In genomic region chr5:88583271-88584031, GRCm38 (mm10) we compare ENCODE assay signal across 8 mouse cellular contexts. TPM values are rescaled to one million over a fixed set of nuclear protein-coding genes. Genes with fewer than 3 reads are reported as not detected.
DNase-seq lines count a peak whose midpoint lies in the region; ATAC-seq and TF ChIP-seq lines count a peak whose summit lies in the region.

No protein-coding gene starts in this region.

- peak overlapping the region; percentile 19; the same call in 1 of the 2 replicates for H3K4me3 ChIP-seq in heart, embryonic 10.5 days
- peak overlapping the region; percentile 55 for H3K4me3 ChIP-seq in midbrain, embryonic 11.5 days (ENCODE audit: low read depth, low read length)
- no peak overlapping the region for H3K4me3 ChIP-seq in stomach, postnatal 0 days (ENCODE audit: low read depth, low read length)
- H3K4me3 ChIP-seq in thymus, adult 2 months (ENCODE audit: control insufficient read depth, insufficient read depth, low read length), result no peak overlapping the region

- H3K4me2 ChIP-seq in midbrain, embryonic 11.5 days, result peak overlapping the region; percentile 67
- no peak overlapping the region for H3K4me2 ChIP-seq in stomach, postnatal 0 days (replicated peaks; ENCODE audit: low read depth)

- peaks cover 28% of the 10 kb centered on the region for H3K4me1 ChIP-seq in heart, embryonic 10.5 days
- peaks cover 21% of the 10 kb centered on the region for H3K4me1 ChIP-seq in midbrain, embryonic 11.5 days (ENCODE audit: control insufficient read depth, insufficient read depth, low read length)
- H3K4me1 ChIP-seq in stomach, postnatal 0 days (replicated peaks; ENCODE audit: control insufficient read depth, insufficient read depth), result no peaks in the 10 kb centered on the region
- H3K4me1 ChIP-seq in thymus, adult 2 months (replicated peaks; ENCODE audit: control insufficient read depth, insufficient read depth, low read length), result no peaks in the 10 kb centered on the region

- peak; percentile 93 for ATAC-seq in midbrain, embryonic 11.5 days (ENCODE audit: low FRiP score)
- peak; percentile 62; the same call in 1 of the 2 replicates for ATAC-seq in stomach, postnatal 0 days (ENCODE audit: low FRiP score, low TSS enrichment)

- peak; percentile 32 for DNase-seq in gastrocnemius, adult 18-20 months (ENCODE audit: low spot score)
- no peak for DNase-seq in gastrocnemius, postnatal 4 days (ENCODE audit: low spot score in 2 of 2)
- peak; percentile 38 for DNase-seq in embryo, embryonic 11.5 days (ENCODE audit: low read depth, low spot score)
- no peak for DNase-seq in heart, embryonic 10.5 days (ENCODE audit: low spot score)
- DNase-seq in kidney, postnatal 4 days, result peak; percentile 28 to 55
- DNase-seq in midbrain, embryonic 11.5 days (ENCODE audit: low spot score, missing footprints), result peak; percentile 94
- DNase-seq in stomach, postnatal 0 days (ENCODE audit: low spot score), result no peak
- DNase-seq in thymus, adult 2 months, result no peak

- H3K27me3 ChIP-seq in heart, embryonic 10.5 days (ENCODE audit: insufficient read depth, poor library complexity, severe bottlenecking), result no peaks in the 10 kb centered on the region
- H3K27me3 ChIP-seq in midbrain, embryonic 11.5 days (ENCODE audit: control insufficient read depth, insufficient read depth, low read length), result no peaks in the 10 kb centered on the region
- H3K27me3 ChIP-seq in stomach, postnatal 0 days (ENCODE audit: control insufficient read depth, insufficient read depth, low read length), result no peaks in the 10 kb centered on the region
- H3K27me3 ChIP-seq in thymus, adult 2 months (ENCODE audit: control insufficient read depth, insufficient read depth, low read length), result no peaks in the 10 kb centered on the region

- TF ChIP-seq CTCF in stomach, postnatal 0 days (IDR thresholded peaks at IDR 0.05; ENCODE audit: low read depth), result no peak
- no peak for TF ChIP-seq CTCF in thymus, adult 2 months (IDR thresholded peaks at IDR 0.05; ENCODE audit: borderline replicate concordance, control insufficient read depth, extremely low read depth, insufficient read depth, low read length, poor library complexity)

- no peak for TF ChIP-seq EP300 in stomach, postnatal 0 days (optimal IDR thresholded peaks at IDR 0.05)

- no peak overlapping the region for H3K27ac ChIP-seq in heart, embryonic 10.5 days
- peak overlapping the region; percentile 64; the same call in 1 of the 2 replicates for H3K27ac ChIP-seq in midbrain, embryonic 11.5 days (ENCODE audit: low read depth, low read length)
- H3K27ac ChIP-seq in stomach, postnatal 0 days (replicated peaks), result no peak overlapping the region
- H3K27ac ChIP-seq in thymus, adult 2 months (ENCODE audit: control insufficient read depth, insufficient read depth, low read length), result no peak overlapping the region

- H3K9me3 ChIP-seq in heart, embryonic 10.5 days, result no peaks in the 10 kb centered on the region
- H3K9me3 ChIP-seq in midbrain, embryonic 11.5 days (ENCODE audit: control insufficient read depth, low read length), result no peaks in the 10 kb centered on the region
- no peaks in the 10 kb centered on the region for H3K9me3 ChIP-seq in stomach, postnatal 0 days (ENCODE audit: control insufficient read depth, low read length)

- no peak for TF ChIP-seq POLR2A in thymus, adult 2 months (IDR thresholded peaks at IDR 0.05; ENCODE audit: control insufficient read depth, extremely low read depth, insufficient read depth, low read length, poor library complexity)

- peak overlapping the region; percentile 74 for H3K9ac ChIP-seq in midbrain, embryonic 11.5 days (ENCODE audit: low read length)
- no peak overlapping the region for H3K9ac ChIP-seq in stomach, postnatal 0 days (ENCODE audit: low read length)

- H3K36me3 ChIP-seq in heart, embryonic 10.5 days, result no peaks in the 10 kb centered on the region
- H3K36me3 ChIP-seq in midbrain, embryonic 11.5 days (ENCODE audit: control insufficient read depth, insufficient read depth, low read length), result no peaks in the 10 kb centered on the region
- H3K36me3 ChIP-seq in stomach, postnatal 0 days (ENCODE audit: control insufficient read depth, insufficient read depth, low read length), result no peaks in the 10 kb centered on the region
- H3K36me3 ChIP-seq in thymus, adult 2 months (ENCODE audit: control insufficient read depth, insufficient read depth, low read length), result no peaks in the 10 kb centered on the region

- WGBS in heart, embryonic 10.5 days, result 71% methylated on average over 9 of the region's 9 CpGs
- WGBS in midbrain, embryonic 11.5 days, result 15% methylated on average over 9 of the region's 9 CpGs
- 68% methylated on average over 9 of the region's 9 CpGs for WGBS in stomach, postnatal 0 days
- 94% methylated on average over 9 of the region's 9 CpGs for WGBS in thymus, adult 2 months

RNA-seq across cellular contexts. Expression of gene Rufy3, which starts 18.6 kb away (rescaled TPM):
- total RNA-seq in gastrocnemius, adult 18-20 months (2021), result 1 to 10 TPM; 6.3 to 7.4 TPM
- total RNA-seq in gastrocnemius, postnatal 4 days (2021), result 10 to 100 TPM; 13.8 to 14.5 TPM
- polyA plus RNA-seq in heart, embryonic 10.5 days (2016; fragmentation: Nextera tagmentation; extraction: Ambion mirVana), result 11.5 and 14.3 TPM in 2 replicates
- 121 and 149 TPM in 2 replicates for polyA plus RNA-seq in midbrain, embryonic 11.5 days (2014; fragmentation: Nextera tagmentation; extraction: Ambion mirVana)
- polyA plus RNA-seq in stomach, postnatal 0 days (2015; fragmentation: Nextera tagmentation; extraction: Ambion mirVana), result 9.8 and 10.3 TPM in 2 replicates
- polyA plus RNA-seq in thymus, adult 2 months (2012; rRNA removed), result 6.4 and 7.8 TPM in 2 replicates

RNA-seq across cellular contexts. Expression of gene Utp3, which starts 29.2 kb away (rescaled TPM):
- total RNA-seq in gastrocnemius, adult 18-20 months (2021), result 10 to 100 TPM; 25.5 to 26.2 TPM
- 10 to 100 TPM; 34.1 to 35.1 TPM for total RNA-seq in gastrocnemius, postnatal 4 days (2021)
- polyA plus RNA-seq in heart, embryonic 10.5 days (2016; fragmentation: Nextera tagmentation; extraction: Ambion mirVana), result 54.0 and 70.3 TPM in 2 replicates
- polyA plus RNA-seq in midbrain, embryonic 11.5 days (2014; fragmentation: Nextera tagmentation; extraction: Ambion mirVana), result 68.4 and 73.0 TPM in 2 replicates
- 34.5 and 34.9 TPM in 2 replicates for polyA plus RNA-seq in stomach, postnatal 0 days (2015; fragmentation: Nextera tagmentation; extraction: Ambion mirVana)
- 19.0 and 21.3 TPM in 2 replicates for polyA plus RNA-seq in thymus, adult 2 months (2012; rRNA removed)

RNA-seq across cellular contexts. Expression of gene Jchain, which starts 55.8 kb away (rescaled TPM):
- total RNA-seq in gastrocnemius, adult 18-20 months (2021), result under 1 TPM; 0.59 to 0.64 TPM
- under 1 TPM; 0.31 to 0.32 TPM for total RNA-seq in gastrocnemius, postnatal 4 days (2021)
- polyA plus RNA-seq in heart, embryonic 10.5 days (2016; fragmentation: Nextera tagmentation; extraction: Ambion mirVana), result 0.16 TPM in 1 of 2 replicates, not detected in the other
- polyA plus RNA-seq in midbrain, embryonic 11.5 days (2014; fragmentation: Nextera tagmentation; extraction: Ambion mirVana), result 0.34 TPM in 1 of 2 replicates, not detected in the other
- 0.08 TPM in 1 of 2 replicates, not detected in the other for polyA plus RNA-seq in stomach, postnatal 0 days (2015; fragmentation: Nextera tagmentation; extraction: Ambion mirVana)
- 40.8 and 79.5 TPM in 2 replicates for polyA plus RNA-seq in thymus, adult 2 months (2012; rRNA removed)

Comparison
In these comparisons a context has a peak if more than half of its experiments do, and no peak if none do; other contexts are left out.
1. DNase-seq: peak in gastrocnemius, adult 18-20 months (single experiment), embryo, embryonic 11.5 days (single experiment), kidney, postnatal 4 days (2 of 2) and midbrain, embryonic 11.5 days (single experiment); none in gastrocnemius, postnatal 4 days (0 of 2), heart, embryonic 10.5 days (single experiment), stomach, postnatal 0 days (single experiment) and thymus, adult 2 months (single experiment).
2. H3K4me3 ChIP-seq: peak in heart, embryonic 10.5 days (single experiment) and midbrain, embryonic 11.5 days (single experiment); none in stomach, postnatal 0 days (single experiment) and thymus, adult 2 months (single experiment).
3. RNA of gene Jchain, which starts 55.8 kb away (polyA plus RNA-seq): 40.8 to 79.5 TPM in thymus, adult 2 months; 0.34 TPM in midbrain, embryonic 11.5 days, 0.08 TPM in stomach, postnatal 0 days and 0.16 TPM in heart, embryonic 10.5 days; every median in the first group is over 10 times any median in the second.